Mouse (Mus musculus) megakaryocyte progenitor cell, adult 5-6 weeks (primary cell): ENCODE measurements around the gene Atrnl1. TPM values are rescaled to one million over a fixed set of nuclear protein-coding genes. Genes with fewer than 3 reads are reported as not detected.

Experiments used
- ATAC-seq: replicated peaks from 2 replicates; pipeline ENCODE4 v1.8.0; 2016; ENCODE audit warnings: mild to moderate bottlenecking, moderate TSS enrichment, inconsistent platforms; ENCODE audit not compliant: poor library complexity
- total RNA-seq, 2 experiments: library from RNA; stranded (forward) in 1 of 2; stranded (reverse) in 1 of 2; fragments of 157-497, 149-512 nt in 1 of 2; fragments of 200-1000 nt in 1 of 2; gene quantifications; 2 replicates each; pipeline versions ENCODE4 v1.2.3 to v1.2.4; 2015 to 2017

Atrnl1 gene
- total RNA-seq, 2 experiments from 2014 or later: 11.7 to 15.1 TPM

GRCm38 (mm10) chr19:57609361-57610057 lies 1.3 kb upstream of the Atrnl1 start:
- ATAC-seq: peak; percentile 63

- peak; percentile 48 for ATAC-seq
These were observed 767 bp upstream of the Atrnl1 start for GRCm38 (mm10) chr19:57610058-57610475.

- ATAC-seq: 0 out of 2 replicates have a peak, but pooled peaks have one; percentile 10
These were observed 701 bp downstream of the Atrnl1 start for GRCm38 (mm10) chr19:57611291-57612178.

GRCm38 (mm10) chr19:57612179-57612472 lies 1.3 kb downstream of the Atrnl1 start:
- no peak for ATAC-seq

- ATAC-seq: no peak
These were observed 5.3 kb downstream of the Atrnl1 start for GRCm38 (mm10) chr19:57615972-57616621.

- peak; percentile 49 for ATAC-seq
These were observed 8.3 kb downstream of the Atrnl1 start for GRCm38 (mm10) chr19:57619088-57619487.

GRCm38 (mm10) chr19:57621814-57622213 lies 11.0 kb downstream of the Atrnl1 start:
- peak; percentile 89 for ATAC-seq

GRCm38 (mm10) chr19:57625738-57626137 lies 14.9 kb downstream of the Atrnl1 start:
- no peak for ATAC-seq

GRCm38 (mm10) chr19:57627251-57627650 lies 16.4 kb downstream of the Atrnl1 start:
- ATAC-seq: no peak

- ATAC-seq: no peak
These were observed 31.7 kb downstream of the Atrnl1 start for GRCm38 (mm10) chr19:57642536-57642935.

GRCm38 (mm10) chr19:57642980-57643379 lies 32.1 kb downstream of the Atrnl1 start:
- ATAC-seq: peak; percentile 73

- ATAC-seq: peak; percentile 34; the same call in 1 of the 2 replicates
These were observed 37.5 kb downstream of the Atrnl1 start for GRCm38 (mm10) chr19:57648202-57648943.

- ATAC-seq: 0 out of 2 replicates have a peak, but pooled peaks have one; percentile 20
These were observed 38.1 kb downstream of the Atrnl1 start for GRCm38 (mm10) chr19:57648944-57649271.

- ATAC-seq: peak; percentile 86
These were observed 44.2 kb downstream of the Atrnl1 start for GRCm38 (mm10) chr19:57655083-57655482.

- ATAC-seq: no peak
These were observed 44.7 kb downstream of the Atrnl1 start for GRCm38 (mm10) chr19:57655491-57655890.

GRCm38 (mm10) chr19:57657426-57658087 lies 46.7 kb downstream of the Atrnl1 start:
- ATAC-seq: no peak

GRCm38 (mm10) chr19:57658111-57659091 lies 47.6 kb downstream of the Atrnl1 start:
- peak; percentile 31; the same call in 1 of the 2 replicates for ATAC-seq

GRCm38 (mm10) chr19:57667011-57667410 lies 56.2 kb downstream of the Atrnl1 start:
- no peak for ATAC-seq

GRCm38 (mm10) chr19:57667946-57668345 lies 57.1 kb downstream of the Atrnl1 start:
- no peak for ATAC-seq
